Mouse (Mus musculus) gonadal fat pad, adult 2 months (tissue): ENCODE measurements around the gene Hmgcs2. TPM values are rescaled to one million over a fixed set of nuclear protein-coding genes. Genes with fewer than 3 reads are reported as not detected.
"Not testable (repeated sequence)": the region's sequence is repeated elsewhere in the genome, so short reads cannot be mapped to it uniquely, and the experiment has no call there.

Experiments
- DNase-seq: peaks from one replicate; pipeline ENCODE4 v3.0.0-alpha.2; 2012; ENCODE audit warnings: low read depth
- polyA plus RNA-seq: library from polyadenylated mRNA; depleted of rRNA; stranded (reverse); fragments of >200 nt; gene quantifications from 2 replicates; pipeline ENCODE4 v1.2.3, GENCODE M21; 2012; rRNA removed

Hmgcs2 gene
- polyA plus RNA-seq, 1 experiment = 22.3 TPM

DNA sequence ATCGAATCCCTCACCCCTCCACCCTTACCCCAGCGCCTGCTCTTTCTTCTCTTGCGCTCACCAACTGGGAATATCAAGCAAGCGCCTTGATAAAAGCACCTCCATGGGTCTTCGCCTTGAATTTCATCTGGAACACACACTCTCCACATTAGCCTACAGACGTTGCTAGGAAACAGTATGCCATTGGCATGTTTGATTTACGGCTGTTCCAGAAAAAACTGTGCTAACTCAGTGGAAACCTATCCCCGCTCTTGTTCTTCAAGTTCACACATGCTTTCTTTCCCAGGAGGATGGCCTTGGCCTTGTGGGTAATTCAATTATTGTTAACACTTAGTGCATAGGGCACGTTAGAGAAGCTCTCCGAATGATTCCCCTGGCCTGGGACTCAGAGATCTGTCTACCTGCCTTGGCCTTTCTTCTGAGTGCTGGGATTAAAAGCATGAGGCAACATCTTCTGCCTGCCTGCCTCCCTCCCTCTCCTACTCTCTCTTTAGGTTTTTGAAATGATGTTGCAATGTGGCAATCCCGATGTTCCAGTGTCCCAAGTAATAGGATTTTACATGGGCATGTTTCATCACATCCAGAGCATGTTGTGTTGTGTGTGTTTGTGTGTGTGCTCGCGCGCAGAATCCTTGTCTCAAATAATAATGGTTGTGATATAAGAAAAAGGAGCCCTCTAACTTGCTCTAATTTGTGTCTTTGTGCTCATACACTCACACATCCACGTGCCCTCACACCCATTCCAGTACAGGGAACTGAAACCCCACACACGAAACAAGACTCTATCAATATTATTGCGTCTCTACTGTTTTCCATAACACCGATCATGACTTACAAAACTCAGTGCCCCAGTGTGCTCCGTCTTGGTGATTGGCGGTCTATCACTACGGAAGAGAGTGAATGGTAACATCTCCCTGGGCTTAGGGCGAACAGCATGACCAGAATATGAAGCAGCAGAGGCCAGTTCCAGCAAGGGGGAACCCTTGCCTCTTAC is 56.7 kb downstream of the Hmgcs2 start:
- peak; percentile 82 for DNase-seq

- peak; percentile 55 for DNase-seq
These were observed 58.4 kb downstream of the Hmgcs2 start for GRCm38 (mm10) chr3:98338584-98339041.

- DNase-seq = no peak
These were observed 59.0 kb downstream of the Hmgcs2 start for GRCm38 (mm10) chr3:98339097-98339705.

GRCm38 (mm10) chr3:98339706-98340109 is 59.5 kb downstream of the Hmgcs2 start, which contains the start of gene Phgdh:
Gene Phgdh, minus strand, starts transcription at chr3:98339990.
- not testable (repeated sequence) for DNase-seq

DNA sequence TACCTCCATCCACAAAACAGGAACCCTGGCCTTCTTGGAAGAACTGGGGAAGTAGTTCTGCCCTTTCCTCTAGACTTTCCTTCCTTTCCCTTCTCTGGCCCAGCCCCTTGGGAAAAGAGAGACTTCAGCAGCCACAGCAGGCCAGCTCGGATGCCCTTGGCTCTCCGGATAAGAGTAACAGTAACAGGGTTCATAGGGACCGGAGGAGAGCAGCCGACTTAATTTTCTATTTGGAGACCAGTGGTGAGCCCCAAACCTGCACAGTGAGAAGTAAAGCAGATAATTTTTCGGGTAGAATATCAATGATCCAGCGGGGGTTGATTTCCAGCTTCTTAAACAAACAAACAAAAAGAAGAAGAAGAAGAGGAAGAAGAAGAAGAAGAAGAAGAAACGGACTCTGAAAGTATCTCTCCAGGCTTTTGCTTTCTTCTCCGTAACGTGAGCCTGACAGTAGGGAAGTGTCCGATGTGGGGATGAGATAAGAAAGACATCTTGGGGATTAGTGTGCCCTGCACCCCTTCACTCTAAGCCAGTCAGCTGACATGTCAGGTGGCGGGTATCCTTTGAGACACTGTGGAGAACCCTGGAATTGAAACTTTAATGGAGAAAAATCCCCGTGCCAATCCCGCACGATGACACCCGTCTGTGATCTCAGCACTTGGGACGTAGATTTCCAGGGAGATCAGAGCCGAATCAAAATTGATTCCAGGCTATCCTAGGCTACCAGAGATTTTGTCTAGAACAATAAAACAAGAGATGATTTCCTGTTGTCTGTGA is 60.8 kb downstream of the Hmgcs2 start:
- DNase-seq = no peak

GRCm38 (mm10) chr3:98343235-98343634 is 63.0 kb downstream of the Hmgcs2 start:
- no peak for DNase-seq

DNA sequence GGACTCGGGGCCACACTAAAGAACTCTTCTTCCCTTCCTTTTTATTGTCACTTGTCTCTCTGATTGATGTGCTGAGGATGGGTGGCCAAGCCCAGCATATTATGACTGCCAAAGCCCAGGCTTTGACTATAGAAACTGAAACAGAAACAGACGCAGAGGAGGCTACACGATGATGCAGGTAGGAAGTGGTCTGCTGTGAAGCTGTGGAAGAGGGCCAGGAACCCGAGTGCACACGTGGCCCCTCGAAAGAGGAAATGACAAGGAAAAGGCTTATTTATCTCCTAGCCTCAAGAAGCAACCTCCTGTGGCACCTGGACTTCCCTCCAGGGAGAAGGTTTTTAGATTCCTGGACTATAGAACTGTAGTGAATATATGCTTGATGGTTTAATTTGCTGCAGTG is 67.9 kb downstream of the Hmgcs2 start:
- DNase-seq = no peak

DNA sequence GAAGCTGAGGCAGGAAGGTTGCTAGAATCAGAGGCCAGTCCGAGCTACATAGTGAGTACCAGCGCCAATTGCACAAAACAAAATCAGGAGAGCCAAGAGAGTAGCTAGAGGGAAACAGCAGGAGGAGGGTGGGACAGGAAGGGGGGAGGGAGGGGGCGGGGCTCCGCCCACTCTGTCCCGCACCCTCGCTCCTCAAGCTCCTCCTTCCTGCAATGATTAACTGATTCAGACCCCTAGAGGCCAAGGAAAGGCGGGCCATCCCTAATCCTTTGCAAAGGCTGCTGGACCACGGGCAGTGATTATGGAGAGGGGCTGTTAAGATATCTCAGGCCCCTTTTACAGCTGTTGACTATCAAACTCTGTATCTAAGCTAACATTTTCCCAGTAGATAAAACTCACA is 68.5 kb downstream of the Hmgcs2 start:
- DNase-seq = no peak

DNA sequence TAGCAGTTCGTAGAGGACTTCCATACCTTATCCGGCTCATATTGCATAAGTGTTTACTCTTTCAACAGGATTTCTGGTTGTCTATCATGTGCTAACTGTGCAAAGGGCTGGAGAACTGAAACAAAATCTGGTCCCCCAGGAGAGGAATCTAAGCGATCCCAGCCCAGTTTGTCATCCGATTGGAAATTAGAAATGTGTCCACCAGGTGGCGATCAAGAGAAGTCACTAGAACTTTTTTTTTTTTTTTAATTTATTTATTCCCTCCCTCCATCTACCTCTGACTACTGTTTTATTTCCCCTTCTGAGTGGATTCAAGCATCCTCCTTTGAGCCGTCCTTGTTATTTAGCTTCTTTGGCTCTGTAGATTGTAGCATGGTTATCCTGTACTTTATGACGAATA is 73.7 kb downstream of the Hmgcs2 start:
- DNase-seq = no peak

DNA sequence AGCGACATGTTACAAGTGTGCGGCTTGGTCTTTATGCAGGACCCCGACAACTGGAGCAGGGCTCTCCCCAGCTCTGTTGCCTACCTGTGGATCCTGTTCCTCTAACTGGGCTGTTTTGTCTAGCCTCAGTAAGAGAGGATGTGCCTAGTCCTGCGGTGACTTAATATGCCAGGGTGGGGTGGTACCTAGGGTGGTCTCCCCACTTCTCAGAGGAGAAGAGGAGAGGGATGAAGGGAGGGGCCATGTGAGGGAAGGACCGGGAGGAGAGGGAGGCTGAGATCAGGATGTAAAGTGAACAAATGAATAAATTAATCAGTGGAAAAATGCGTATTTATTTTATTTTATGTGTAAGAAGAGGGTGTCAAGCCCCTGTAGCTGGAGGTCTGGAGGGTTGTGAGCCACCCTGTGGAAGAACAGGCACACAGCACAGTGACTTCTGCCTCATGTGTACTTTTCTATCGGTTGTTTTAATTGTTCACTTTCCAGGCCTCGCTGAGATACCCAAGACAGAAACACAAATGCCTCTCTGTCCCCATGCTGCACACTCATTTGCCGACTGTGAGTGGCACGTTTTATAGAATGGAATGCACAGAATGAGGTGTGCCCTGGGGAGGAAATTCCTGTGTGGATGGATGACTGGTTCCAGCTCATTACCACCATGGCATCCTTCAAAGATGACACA is 75.2 kb downstream of the Hmgcs2 start:
- no peak for DNase-seq

DNA sequence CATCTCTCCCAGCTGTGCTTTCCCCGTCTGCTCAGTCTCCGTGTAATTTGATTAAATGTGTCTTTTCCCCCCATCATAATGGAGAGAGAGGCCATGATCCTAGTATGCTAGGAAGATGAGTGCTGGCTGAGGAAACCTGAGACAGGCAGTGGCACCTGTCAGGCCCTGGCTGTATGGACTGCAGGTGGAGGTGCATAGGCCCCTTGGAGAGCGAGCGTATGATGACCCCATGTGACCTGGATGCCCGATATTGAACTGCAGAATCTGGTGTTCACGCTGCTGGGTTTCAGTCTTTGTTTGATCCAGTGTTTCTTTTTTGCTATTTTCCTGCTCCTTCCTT is 75.8 kb downstream of the Hmgcs2 start:
- no peak for DNase-seq

GRCm38 (mm10) chr3:98356632-98357370 is 76.6 kb downstream of the Hmgcs2 start:
- DNase-seq = no peak

Other genes starting within 250 kb of the Hmgcs2 start
- gene Adam30, start 119.8 kb upstream of the Hmgcs2 start, polyA plus RNA-seq = 0.19 and 0.23 TPM in 2 replicates
- gene Reg4, start 58.3 kb upstream of the Hmgcs2 start, polyA plus RNA-seq = 0.13 TPM in 1 of 2 replicates, not detected in the other
- 312 and 445 TPM in 2 replicates for gene Phgdh, start 59.6 kb downstream of the Hmgcs2 start, polyA plus RNA-seq
- 13.0 and 18.2 TPM in 2 replicates for gene Zfp697, start 102.0 kb downstream of the Hmgcs2 start, polyA plus RNA-seq
- not detected in 2 replicates for gene Gm4450, start 176.7 kb downstream of the Hmgcs2 start, polyA plus RNA-seq
- gene Hsd3b4, start 230.1 kb downstream of the Hmgcs2 start, polyA plus RNA-seq = not detected in 2 replicates